Mouse (Mus musculus): Measurements from ENCODE around the gene Mcpt1. TPM values are rescaled to one million over a fixed set of nuclear protein-coding genes. Genes with fewer than 3 reads are reported as not detected.

Mcpt1 gene
- total RNA-seq (2023) = not detected

GRCm38 (mm10) chr14:56017671-56018070 is at the start of gene Mcpt1:
TSS of gene Mcpt1 (plus strand) at chr14:56017971.

GRCm38 (mm10) chr14:56030395-56030794 is 12.6 kb downstream of the Mcpt1 start, which contains the start of gene Mcpt9:
TSS of gene Mcpt9 (minus strand) at chr14:56030495.

GRCm38 (mm10) chr14:56041792-56042191 is 24.0 kb downstream of the Mcpt1 start, which contains the start of gene Mcpt2:
TSS of gene Mcpt2 (plus strand) at chr14:56042041.

GRCm38 (mm10) chr14:56062213-56062612 is 44.4 kb downstream of the Mcpt1 start, which contains the start of gene Mcpt4:
TSS of gene Mcpt4 (minus strand) at chr14:56062313.

Other genes with a start within 250 kb of the Mcpt1 start
- gene Adcy4, start 233.9 kb upstream of the Mcpt1 start, total RNA-seq (2023) = 0.27 TPM
- 67.6 TPM for gene Ripk3, start 229.1 kb upstream of the Mcpt1 start, total RNA-seq (2023)
- gene Nfatc4, start 194.8 kb upstream of the Mcpt1 start, total RNA-seq (2023) = not detected
- 1.0 TPM for gene Nynrin, start 164.0 kb upstream of the Mcpt1 start, total RNA-seq (2023)
- gene Cbln3, start 133.6 kb upstream of the Mcpt1 start, total RNA-seq (2023) = not detected
- 65.3 TPM for gene Khnyn, start 133.0 kb upstream of the Mcpt1 start, total RNA-seq (2023)
- 33.1 TPM for gene Sdr39u1, start 117.7 kb upstream of the Mcpt1 start, total RNA-seq (2023)
- not detected for gene Cma1, start 73.3 kb upstream of the Mcpt1 start, total RNA-seq (2023)
- not detected for gene Cma2, start 67.0 kb upstream of the Mcpt1 start, total RNA-seq (2023)
- gene Mcpt9, start 12.5 kb downstream of the Mcpt1 start, total RNA-seq (2023) = not detected
- gene Mcpt2, start 24.1 kb downstream of the Mcpt1 start, total RNA-seq (2023) = not detected
- not detected for gene Mcpt4, start 44.3 kb downstream of the Mcpt1 start, total RNA-seq (2023)
- 3.9 TPM for gene Mcpt8, start 67.3 kb downstream of the Mcpt1 start, total RNA-seq (2023)
- gene Ctsg, start 84.6 kb downstream of the Mcpt1 start, total RNA-seq (2023) = not detected
- gene Gzme, start 102.7 kb downstream of the Mcpt1 start, total RNA-seq (2023) = not detected
- gene Gzmd, start 114.6 kb downstream of the Mcpt1 start, total RNA-seq (2023) = not detected
- not detected for gene Gzmg, start 141.6 kb downstream of the Mcpt1 start, total RNA-seq (2023)
- gene Gzmn, start 156.6 kb downstream of the Mcpt1 start, total RNA-seq (2023) = not detected
- not detected for gene Gzmf, start 193.4 kb downstream of the Mcpt1 start, total RNA-seq (2023)
- gene Gzmc, start 216.7 kb downstream of the Mcpt1 start, total RNA-seq (2023) = not detected
- 2.0 TPM for gene Gzmb, start 244.3 kb downstream of the Mcpt1 start, total RNA-seq (2023)

Measured in CD4-positive naive resting alpha-beta T cell, adult 57 days (primary cell).